Mouse (Mus musculus): Measurements from ENCODE around the gene Krt75. TPM values are rescaled to one million over a fixed set of nuclear protein-coding genes. Genes with fewer than 3 reads are reported as not detected.

The Krt75 gene
- 0.05 and 0.14 TPM in 2 replicates for polyA plus RNA-seq (2015; fragmentation: Nextera tagmentation; extraction: Ambion mirVana)

GRCm38 (mm10) chr15:101573796-101574345 lies at the start of gene Krt75:
Krt75 (minus strand) TSS chr15:101573904.
- Histone ChIP-seq H3K4me2 (no peak within 1 kb of the TSS), H3K27me3 (no peaks in the 10 kb centered on the region), H3K9me3 (no peaks in the 10 kb centered on the region), H3K4me1 (no peaks in the 10 kb centered on the region), H3K36me3 (no peaks in the 10 kb centered on the region), H3K27ac (no peak within 1 kb of the TSS), H3K4me3 (no peak within 1 kb of the TSS), H3K9ac (no peak within 1 kb of the TSS)
- 56% methylated on average over 15 of the region's 15 CpGs for WGBS
- 0 out of 2 replicates have a peak, but pooled peaks have one; percentile 8 for ATAC-seq (ENCODE audit: borderline replicate concordance, extremely low read depth, low FRiP score, low TSS enrichment)

- Histone ChIP-seq H3K4me3 (no peak overlapping the region), H3K4me1 (no peaks in the 10 kb centered on the region), H3K4me2 (no peak overlapping the region), H3K27ac (no peak overlapping the region), H3K9me3 (no peaks in the 10 kb centered on the region), H3K9ac (no peak overlapping the region), H3K27me3 (no peaks in the 10 kb centered on the region), H3K36me3 (no peaks in the 10 kb centered on the region)
- 47% methylated on average over 6 of the region's 6 CpGs for WGBS
- no peak for ATAC-seq (ENCODE audit: borderline replicate concordance, extremely low read depth, low FRiP score, low TSS enrichment)
Observed at GRCm38 (mm10) chr15:101599123-101599522, 25.4 kb upstream of the Krt75 start.

GRCm38 (mm10) chr15:101588216-101588615 lies 14.5 kb upstream of the Krt75 start:
- no peaks in the 10 kb centered on the region for H3K4me1 ChIP-seq
- H3K4me3 ChIP-seq, result no peak overlapping the region
- H3K27ac ChIP-seq, result no peak overlapping the region
- H3K4me2 ChIP-seq, result no peak overlapping the region
- 77% methylated on average over 10 of the region's 10 CpGs for WGBS
- no peaks in the 10 kb centered on the region for H3K36me3 ChIP-seq
- H3K9me3 ChIP-seq, result no peaks in the 10 kb centered on the region
- no peak overlapping the region for H3K9ac ChIP-seq
- ATAC-seq (ENCODE audit: borderline replicate concordance, extremely low read depth, low FRiP score, low TSS enrichment), result no peak
- no peaks in the 10 kb centered on the region for H3K27me3 ChIP-seq

- H3K4me3 ChIP-seq, result no peak overlapping the region
- 7% methylated on average over 2 of the region's 2 CpGs for WGBS
- ATAC-seq (ENCODE audit: borderline replicate concordance, extremely low read depth, low FRiP score, low TSS enrichment), result no peak
- no peaks in the 10 kb centered on the region for H3K4me1 ChIP-seq
- H3K4me2 ChIP-seq, result no peak overlapping the region
- no peaks in the 10 kb centered on the region for H3K9me3 ChIP-seq
- no peaks in the 10 kb centered on the region for H3K36me3 ChIP-seq
- H3K27me3 ChIP-seq, result no peaks in the 10 kb centered on the region
- no peak overlapping the region for H3K9ac ChIP-seq
- no peak overlapping the region for H3K27ac ChIP-seq
Observed at GRCm38 (mm10) chr15:101584456-101584855, 10.8 kb upstream of the Krt75 start.

- H3K4me3 ChIP-seq, result no peak overlapping the region
- no peak overlapping the region for H3K27ac ChIP-seq
- no peaks in the 10 kb centered on the region for H3K4me1 ChIP-seq
- H3K9ac ChIP-seq, result no peak overlapping the region
- H3K4me2 ChIP-seq, result no peak overlapping the region
- WGBS, result 70% methylated on average over 8 of the region's 8 CpGs
- ATAC-seq (ENCODE audit: borderline replicate concordance, extremely low read depth, low FRiP score, low TSS enrichment), result no peak
- H3K27me3 ChIP-seq, result no peaks in the 10 kb centered on the region
- no peaks in the 10 kb centered on the region for H3K9me3 ChIP-seq
- H3K36me3 ChIP-seq, result no peaks in the 10 kb centered on the region
Observed at GRCm38 (mm10) chr15:101583211-101583965, 9.7 kb upstream of the Krt75 start.

- no peak overlapping the region for H3K4me2 ChIP-seq
- no peak for ATAC-seq (ENCODE audit: borderline replicate concordance, extremely low read depth, low FRiP score, low TSS enrichment)
- H3K4me1 ChIP-seq, result no peaks in the 10 kb centered on the region
- no peak overlapping the region for H3K9ac ChIP-seq
- WGBS, result 56% methylated on average over 3 of the region's 3 CpGs
- no peaks in the 10 kb centered on the region for H3K27me3 ChIP-seq
- no peak overlapping the region for H3K27ac ChIP-seq
- no peaks in the 10 kb centered on the region for H3K9me3 ChIP-seq
- no peak overlapping the region for H3K4me3 ChIP-seq
- no peaks in the 10 kb centered on the region for H3K36me3 ChIP-seq
Observed at GRCm38 (mm10) chr15:101581701-101582100, 8.0 kb upstream of the Krt75 start.

GRCm38 (mm10) chr15:101575506-101575905 lies 1.8 kb upstream of the Krt75 start:
- Histone ChIP-seq H3K4me2 (no peak overlapping the region), H3K36me3 (no peaks in the 10 kb centered on the region), H3K9ac (no peak overlapping the region), H3K27ac (no peak overlapping the region), H3K4me3 (no peak overlapping the region), H3K9me3 (no peaks in the 10 kb centered on the region), H3K27me3 (no peaks in the 10 kb centered on the region), H3K4me1 (no peaks in the 10 kb centered on the region)
- WGBS, result 63% methylated on average over 5 of the region's 5 CpGs
- ATAC-seq (ENCODE audit: borderline replicate concordance, extremely low read depth, low FRiP score, low TSS enrichment), result no peak

GRCm38 (mm10) chr15:101567780-101568179 lies 5.9 kb downstream of the Krt75 start:
- H3K27ac ChIP-seq, result no peak overlapping the region
- H3K4me3 ChIP-seq, result no peak overlapping the region
- no peak overlapping the region for H3K9ac ChIP-seq
- 46% methylated on average over 7 of the region's 7 CpGs for WGBS
- no peaks in the 10 kb centered on the region for H3K36me3 ChIP-seq
- H3K27me3 ChIP-seq, result no peaks in the 10 kb centered on the region
- no peaks in the 10 kb centered on the region for H3K9me3 ChIP-seq
- no peak for ATAC-seq (ENCODE audit: borderline replicate concordance, extremely low read depth, low FRiP score, low TSS enrichment)
- no peaks in the 10 kb centered on the region for H3K4me1 ChIP-seq
- H3K4me2 ChIP-seq, result no peak overlapping the region

GRCm38 (mm10) chr15:101562850-101563249 lies 10.9 kb downstream of the Krt75 start, which contains the start of gene Krt90:
Krt90 (minus strand) TSS chr15:101562950.
- Histone ChIP-seq H3K9ac (no peak within 1 kb of the TSS), H3K27me3 (no peaks in the 10 kb centered on the region), H3K4me2 (no peak within 1 kb of the TSS), H3K4me1 (0 out of 2 replicates have a peak, but pooled peaks cover 4% of the 10 kb centered on the region), H3K9me3 (no peaks in the 10 kb centered on the region), H3K36me3 (no peaks in the 10 kb centered on the region), H3K27ac (no peak within 1 kb of the TSS), H3K4me3 (no peak within 1 kb of the TSS)
- WGBS, result 62% methylated on average over 5 of the region's 5 CpGs
- no peak for ATAC-seq (ENCODE audit: borderline replicate concordance, extremely low read depth, low FRiP score, low TSS enrichment)

GRCm38 (mm10) chr15:101558034-101558646 lies 15.6 kb downstream of the Krt75 start:
- H3K27me3 ChIP-seq, result no peaks in the 10 kb centered on the region
- H3K9me3 ChIP-seq, result no peaks in the 10 kb centered on the region
- H3K36me3 ChIP-seq, result no peaks in the 10 kb centered on the region
- H3K9ac ChIP-seq, result no peak overlapping the region
- H3K27ac ChIP-seq, result no peak overlapping the region
- WGBS, result 7% methylated on average over 7 of the region's 7 CpGs
- 0 out of 2 replicates have a peak, but pooled peaks cover 4% of the 10 kb centered on the region for H3K4me1 ChIP-seq
- no peak for ATAC-seq (ENCODE audit: borderline replicate concordance, extremely low read depth, low FRiP score, low TSS enrichment)
- no peak overlapping the region for H3K4me3 ChIP-seq
- no peak overlapping the region for H3K4me2 ChIP-seq

- Histone ChIP-seq H3K4me1 (0 out of 2 replicates have a peak, but pooled peaks cover 2% of the 10 kb centered on the region), H3K4me2 (no peak overlapping the region), H3K9ac (no peak overlapping the region), H3K27ac (no peak overlapping the region), H3K27me3 (0 out of 2 replicates have a peak, but pooled peaks cover 13% of the 10 kb centered on the region), H3K9me3 (no peaks in the 10 kb centered on the region), H3K36me3 (no peaks in the 10 kb centered on the region), H3K4me3 (no peak overlapping the region)
- peak; percentile 79; the same call in 1 of the 2 replicates for ATAC-seq (ENCODE audit: borderline replicate concordance, extremely low read depth, low FRiP score, low TSS enrichment)
- WGBS, result 4% methylated on average over 11 of the region's 11 CpGs
Observed at GRCm38 (mm10) chr15:101553169-101553568, 20.5 kb downstream of the Krt75 start.

GRCm38 (mm10) chr15:101552188-101552587 lies 21.5 kb downstream of the Krt75 start:
- Histone ChIP-seq H3K36me3 (no peaks in the 10 kb centered on the region), H3K27me3 (0 out of 2 replicates have a peak, but pooled peaks cover 13% of the 10 kb centered on the region), H3K27ac (no peak overlapping the region), H3K4me1 (no peaks in the 10 kb centered on the region), H3K4me2 (no peak overlapping the region), H3K4me3 (no peak overlapping the region), H3K9me3 (no peaks in the 10 kb centered on the region), H3K9ac (no peak overlapping the region)
- WGBS, result 80% methylated on average over 8 of the region's 8 CpGs
- ATAC-seq (ENCODE audit: borderline replicate concordance, extremely low read depth, low FRiP score, low TSS enrichment), result no peak

Data from lung, embryonic 15.5 days (tissue).